Mouse (Mus musculus) MEL (cell line): ENCODE measurements at regions not wholly inside any gene's neighbourhood (a gene's known extent, or its start where the extent isn't known, plus 50 kb on each side); places are given as distances from the start of the nearest gene placed in this dataset.

Source experiments
- DNase-seq: peaks from one replicate; pipeline ENCODE4 v3.0.0; 2011; ENCODE audit warnings: low read depth, low spot score
- H3K27ac ChIP-seq: 2 replicates; pipeline ENCODE4 v1.5.1; 2012; ENCODE audit warnings: low read depth, mild to moderate bottlenecking, control low read depth, low read length, moderate library complexity; ENCODE audit not compliant: control insufficient read depth
- H3K27me3 ChIP-seq, 2 experiments: fragments of 150-350 bp in 1 of 2; sonication (generic) in 1 of 2; 2 replicates each; pipeline ENCODE4 v1.6.1; 2012; ENCODE audit warnings: low read length in 2 of 2, mild to moderate bottlenecking in 2 of 2, improper control_type of control experiment in 1 of 2, moderate library complexity in 1 of 2; ENCODE audit not compliant: insufficient read depth in 2 of 2, control insufficient read depth in 1 of 2
- H3K36me3 ChIP-seq, 2 experiments: 2 replicates each; pipeline ENCODE4 v1.6.1; 2012 to 2014; ENCODE audit warnings: low read length in 2 of 2, improper control_type of control experiment in 1 of 2, inconsistent platforms in 1 of 2, mild to moderate bottlenecking in 1 of 2; ENCODE audit not compliant: insufficient read depth in 2 of 2, control insufficient read depth in 1 of 2
- H3K4me1 ChIP-seq, 2 experiments: fragments of 150-350 bp in 1 of 2; sonication (generic) in 1 of 2; 2 replicates each; pipeline ENCODE4 v1.6.1; 2012; ENCODE audit warnings: low read length in 2 of 2, improper control_type of control experiment in 1 of 2, mild to moderate bottlenecking in 1 of 2; ENCODE audit not compliant: insufficient read depth in 2 of 2, control insufficient read depth in 1 of 2
- H3K4me3 ChIP-seq, 2 experiments: fragments of 150-350 bp in 1 of 2; sonication (generic) in 1 of 2; 2 replicates each; pipeline ENCODE4 v1.5.1; 2012; ENCODE audit warnings: low read depth in 2 of 2, low read length in 2 of 2, mild to moderate bottlenecking in 2 of 2, moderate library complexity in 2 of 2, control low read depth in 1 of 2, improper control_type of control experiment in 1 of 2; ENCODE audit not compliant: control insufficient read depth in 1 of 2, insufficient read depth in 1 of 2
- H3K79me2 ChIP-seq: 2 replicates; pipeline ENCODE4 v1.6.1; 2012; ENCODE audit warnings: mild to moderate bottlenecking, low read length, moderate library complexity; ENCODE audit not compliant: control insufficient read depth, poor library complexity, insufficient read depth
- H3K9ac ChIP-seq: 2 replicates; pipeline ENCODE4 v1.6.1; 2012; ENCODE audit warnings: low read depth, mild to moderate bottlenecking, control low read depth, low read length, moderate library complexity; ENCODE audit not compliant: control insufficient read depth, poor library complexity, severe bottlenecking
- H3K9me3 ChIP-seq: fragments of 150-350 bp; sonication (generic); replicated peaks from 2 replicates; pipeline ENCODE4 v1.6.1; 2012; ENCODE audit warnings: mild to moderate bottlenecking, low read length, improper control_type of control experiment, moderate library complexity; ENCODE audit not compliant: insufficient read depth
- CHD1 ChIP-seq: IDR thresholded peaks from 2 replicates; pipeline ENCODE4 v1.6.1; 2012; ENCODE audit warnings: low read depth, mild to moderate bottlenecking, inconsistent platforms, low read length, improper control_type of control experiment
- CHD2 ChIP-seq: IDR thresholded peaks from 2 replicates; pipeline ENCODE4 v1.6.1; 2011; ENCODE audit warnings: low read length, improper control_type of control experiment
- E2F4 ChIP-seq: IDR thresholded peaks from 2 replicates; pipeline ENCODE4 v1.6.1; 2011; ENCODE audit warnings: low read depth, low read length, improper control_type of control experiment, borderline replicate concordance
- GABPA ChIP-seq: IDR thresholded peaks from 2 replicates; pipeline ENCODE4 v1.6.1; 2012; ENCODE audit warnings: low read depth, mild to moderate bottlenecking, inconsistent platforms, low read length, improper control_type of control experiment, moderate library complexity
- GATA1 ChIP-seq: IDR thresholded peaks from 2 replicates; pipeline ENCODE4 v1.6.1; 2011; ENCODE audit warnings: low read depth, low read length, improper control_type of control experiment
- HCFC1 ChIP-seq: IDR thresholded peaks from 2 replicates; pipeline ENCODE4 v1.6.1; 2012; ENCODE audit warnings: low read depth, mild to moderate bottlenecking, inconsistent platforms, low read length, improper control_type of control experiment, moderate library complexity
- JUND ChIP-seq: IDR thresholded peaks from 2 replicates; pipeline ENCODE4 v1.6.1; 2011; ENCODE audit warnings: low read depth, mild to moderate bottlenecking, improper control_type of control experiment, low read length
- MAFK ChIP-seq: IDR thresholded peaks from 2 replicates; pipeline ENCODE4 v1.6.1; 2011; ENCODE audit warnings: low read depth, mild to moderate bottlenecking, low read length, improper control_type of control experiment, borderline replicate concordance
- MAX ChIP-seq: IDR thresholded peaks from 2 replicates; pipeline ENCODE4 v1.6.1; 2011; ENCODE audit warnings: low read length, improper control_type of control experiment
- MAZ ChIP-seq: IDR thresholded peaks from 2 replicates; pipeline ENCODE4 v1.6.1; 2012; ENCODE audit warnings: low read depth, mild to moderate bottlenecking, inconsistent platforms, low read length, improper control_type of control experiment
- MXI1 ChIP-seq: IDR thresholded peaks from 2 replicates; pipeline ENCODE4 v1.6.1; 2011; ENCODE audit warnings: mild to moderate bottlenecking, low read depth, low read length, improper control_type of control experiment
- MYC ChIP-seq: IDR thresholded peaks from 2 replicates; pipeline ENCODE4 v1.6.1; 2011; ENCODE audit warnings: low read depth, mild to moderate bottlenecking, low read length, improper control_type of control experiment, moderate library complexity
- NELFE ChIP-seq: IDR thresholded peaks from 2 replicates; pipeline ENCODE4 v1.6.1; 2011; ENCODE audit warnings: low read depth, low read length, improper control_type of control experiment
- POLR2A ChIP-seq, 2 experiments: IDR thresholded peaks; 2 replicates each; pipeline ENCODE4 v1.6.1; 2011 to 2012; ENCODE audit warnings: low read length in 2 of 2, mild to moderate bottlenecking in 2 of 2, control low read depth in 1 of 2, improper control_type of control experiment in 1 of 2, low read depth in 1 of 2, moderate library complexity in 1 of 2; ENCODE audit not compliant: control insufficient read depth in 1 of 2, insufficient read depth in 1 of 2, poor library complexity in 1 of 2
- POLR2AphosphoS5 ChIP-seq: IDR thresholded peaks from 2 replicates; pipeline ENCODE4 v1.6.1; 2012; ENCODE audit warnings: low read depth, borderline replicate concordance, mild to moderate bottlenecking, inconsistent platforms, low read length, moderate library complexity, mixed read lengths
- RAD21 ChIP-seq: IDR thresholded peaks from 2 replicates; pipeline ENCODE4 v1.6.1; 2011; ENCODE audit warnings: mild to moderate bottlenecking, low read depth, low read length, improper control_type of control experiment
- RCOR1 ChIP-seq: IDR thresholded peaks from 2 replicates; pipeline ENCODE4 v1.6.1; 2012; ENCODE audit warnings: low read depth, mild to moderate bottlenecking, inconsistent platforms, low read length, improper control_type of control experiment
- SIN3A ChIP-seq: IDR thresholded peaks from 2 replicates; pipeline ENCODE4 v1.6.1; 2012; ENCODE audit warnings: low read length, improper control_type of control experiment, inconsistent platforms
- SMC3 ChIP-seq: IDR thresholded peaks from 2 replicates; pipeline ENCODE4 v1.6.1; 2011; ENCODE audit warnings: low read depth, low read length, improper control_type of control experiment
- TAL1 ChIP-seq: IDR thresholded peaks from 2 replicates; pipeline ENCODE4 v1.6.1; 2012; ENCODE audit warnings: mild to moderate bottlenecking, inconsistent platforms, low read length, moderate library complexity, mixed read lengths
- TBP ChIP-seq: IDR thresholded peaks from 2 replicates; pipeline ENCODE4 v1.8.0; 2011; ENCODE audit warnings: low read depth, low read length, improper control_type of control experiment
- TCF12 ChIP-seq: IDR thresholded peaks from 2 replicates; pipeline ENCODE4 v1.6.1; 2014; ENCODE audit warnings: low read depth, mild to moderate bottlenecking, inconsistent platforms, low read length, improper control_type of control experiment, moderate library complexity
- UBTF ChIP-seq: IDR thresholded peaks from 2 replicates; pipeline ENCODE4 v1.6.1; 2012; ENCODE audit warnings: low read depth, mild to moderate bottlenecking, inconsistent platforms, low read length, improper control_type of control experiment, moderate library complexity, borderline replicate concordance; ENCODE audit not compliant: insufficient read depth
- ZKSCAN1 ChIP-seq: IDR thresholded peaks from 2 replicates; pipeline ENCODE4 v1.6.1; 2012; ENCODE audit warnings: low read depth, mild to moderate bottlenecking, inconsistent platforms, low read length, improper control_type of control experiment, moderate library complexity
- ZMIZ1 ChIP-seq: IDR thresholded peaks from 2 replicates; pipeline ENCODE4 v1.6.1; 2012; ENCODE audit warnings: low read depth, mild to moderate bottlenecking, inconsistent platforms, low read length, improper control_type of control experiment, moderate library complexity
- ZNF384 ChIP-seq: IDR thresholded peaks from 2 replicates; pipeline ENCODE4 v1.6.1; 2012; ENCODE audit warnings: low read depth, mild to moderate bottlenecking, inconsistent platforms, low read length, improper control_type of control experiment

DNA sequence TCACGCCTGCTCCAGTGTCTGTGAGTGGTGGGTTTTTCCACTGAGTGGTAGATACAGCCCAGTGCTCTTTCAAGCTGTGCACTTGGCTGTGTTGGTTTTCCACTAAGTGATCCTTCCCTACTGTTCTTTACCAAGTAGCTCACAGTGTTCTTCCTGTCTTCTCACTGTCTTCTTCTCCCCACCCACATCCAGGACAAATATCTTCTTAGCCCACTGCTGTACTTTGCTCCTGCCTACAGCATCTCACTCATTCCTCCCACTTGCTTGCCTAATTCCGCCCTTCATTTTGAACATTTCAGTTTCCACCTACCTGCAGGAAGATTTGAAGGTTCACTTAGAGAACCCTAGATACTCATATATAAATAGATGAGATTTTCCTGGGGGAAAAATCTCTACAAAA lies 213.8 kb upstream of the C030005K15Rik start:
- no peak overlapping the region for H3K9ac ChIP-seq
- no peak for TF ChIP-seq RAD21
- no peak for TF ChIP-seq UBTF
- no peak for TF ChIP-seq TBP
- TF ChIP-seq MAZ, result no peak
- no peak for TF ChIP-seq GATA1
- TF ChIP-seq TAL1, result no peak
- TF ChIP-seq ZMIZ1, result no peak
- TF ChIP-seq SMC3, result no peak
- no peak overlapping the region for H3K4me3 ChIP-seq
- no peak overlapping the region for H3K27ac ChIP-seq
- H3K79me2 ChIP-seq, result no peaks in the 10 kb centered on the region
- no peaks in the 10 kb centered on the region for H3K4me1 ChIP-seq
- no peaks in the 10 kb centered on the region for H3K36me3 ChIP-seq
- DNase-seq, result no peak
- no peaks in the 10 kb centered on the region for H3K9me3 ChIP-seq
- no peaks in the 10 kb centered on the region for H3K27me3 ChIP-seq

- TF ChIP-seq E2F4, result no peak
- TF ChIP-seq GABPA, result no peak
- TF ChIP-seq TCF12, result no peak
- no peak for TF ChIP-seq UBTF
- no peak for TF ChIP-seq MAFK
- no peak for TF ChIP-seq SIN3A
- TF ChIP-seq CHD1, result no peak
- TF ChIP-seq SMC3, result no peak
- TF ChIP-seq MAX, result no peak
- no peak for TF ChIP-seq TAL1
- no peak for TF ChIP-seq POLR2A (IDR thresholded peaks at IDR 0.05; ENCODE audit: control insufficient read depth in 1 of 2, insufficient read depth in 1 of 2, low read depth in 1 of 2, low read length in 2 of 2, poor library complexity in 1 of 2)
- Histone ChIP-seq H3K36me3 (no peaks in the 10 kb centered on the region), H3K27ac (no peak overlapping the region), H3K27me3 (no peaks in the 10 kb centered on the region), H3K79me2 (no peaks in the 10 kb centered on the region), H3K4me1 (no peaks in the 10 kb centered on the region), H3K9me3 (no peaks in the 10 kb centered on the region), H3K4me3 (no peak overlapping the region), H3K9ac (no peak overlapping the region)
- DNase-seq, result no peak
These were observed 239.3 kb upstream of the C030005K15Rik start for GRCm38 (mm10) chr10:97965881-97966280.

DNA sequence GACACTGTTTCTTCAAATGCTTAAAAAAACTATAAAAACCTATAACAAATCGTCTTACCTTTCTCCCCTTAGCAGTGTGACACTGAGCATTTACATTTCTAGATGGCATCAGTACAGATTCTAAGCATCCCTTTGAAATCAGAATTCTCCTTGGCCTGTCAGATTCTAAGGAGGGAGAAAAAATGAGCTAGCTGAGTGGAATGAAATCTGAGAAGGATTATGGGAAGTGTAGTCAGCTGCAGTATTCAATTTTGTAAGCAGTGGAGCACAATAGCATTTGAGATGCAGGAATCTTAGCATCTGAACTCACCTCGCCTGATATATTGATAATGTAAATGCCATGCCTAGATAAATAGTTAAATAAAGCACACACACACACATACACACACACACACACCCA lies 240.4 kb upstream of the C030005K15Rik start:
- TF ChIP-seq ZKSCAN1, result no peak
- no peak for TF ChIP-seq POLR2AphosphoS5
- TF ChIP-seq TAL1, result no peak
- no peak for TF ChIP-seq RCOR1
- TF ChIP-seq MAFK, result no peak
- TF ChIP-seq MAZ, result no peak
- no peak for TF ChIP-seq ZNF384
- TF ChIP-seq MXI1, result no peak
- TF ChIP-seq JUND, result no peak
- no peak for TF ChIP-seq GATA1
- no peak for TF ChIP-seq HCFC1
- TF ChIP-seq SMC3, result no peak
- TF ChIP-seq RAD21, result no peak
- TF ChIP-seq NELFE, result no peak
- no peak for TF ChIP-seq CHD2
- TF ChIP-seq MAX, result no peak
- no peak for TF ChIP-seq MYC
- TF ChIP-seq CHD1, result no peak
- no peak for DNase-seq
- no peak overlapping the region for H3K4me3 ChIP-seq
- H3K36me3 ChIP-seq, result no peaks in the 10 kb centered on the region
- H3K4me1 ChIP-seq, result no peaks in the 10 kb centered on the region
- no peaks in the 10 kb centered on the region for H3K27me3 ChIP-seq
- no peaks in the 10 kb centered on the region for H3K9me3 ChIP-seq
- H3K79me2 ChIP-seq, result no peaks in the 10 kb centered on the region
- no peak overlapping the region for H3K27ac ChIP-seq
- no peak overlapping the region for H3K9ac ChIP-seq
